Mouse (Mus musculus) gastrocnemius, adult 8-10 months (tissue): ENCODE results near the gene Trappc12. TPM values are rescaled to one million over a fixed set of nuclear protein-coding genes. Genes with fewer than 3 reads are reported as not detected.
"Not testable (repeated sequence)": the region's sequence is repeated elsewhere in the genome, so short reads cannot be mapped to it uniquely, and the experiment has no call there.

ENCODE experiments used
- DNase-seq, 2 experiments: peaks; one replicate each; pipeline ENCODE4 v3.0.0; 2022; ENCODE audit warnings: low spot score in 2 of 2
- total RNA-seq, 4 experiments: library from RNA; stranded (reverse); gene quantifications; 2 replicates each; pipeline ENCODE4 v1.2.4; 2022

The Trappc12 gene
- total RNA-seq, 4 experiments from 2014 or later, result 17.1 to 18.7 (median 18.0) TPM

DNA sequence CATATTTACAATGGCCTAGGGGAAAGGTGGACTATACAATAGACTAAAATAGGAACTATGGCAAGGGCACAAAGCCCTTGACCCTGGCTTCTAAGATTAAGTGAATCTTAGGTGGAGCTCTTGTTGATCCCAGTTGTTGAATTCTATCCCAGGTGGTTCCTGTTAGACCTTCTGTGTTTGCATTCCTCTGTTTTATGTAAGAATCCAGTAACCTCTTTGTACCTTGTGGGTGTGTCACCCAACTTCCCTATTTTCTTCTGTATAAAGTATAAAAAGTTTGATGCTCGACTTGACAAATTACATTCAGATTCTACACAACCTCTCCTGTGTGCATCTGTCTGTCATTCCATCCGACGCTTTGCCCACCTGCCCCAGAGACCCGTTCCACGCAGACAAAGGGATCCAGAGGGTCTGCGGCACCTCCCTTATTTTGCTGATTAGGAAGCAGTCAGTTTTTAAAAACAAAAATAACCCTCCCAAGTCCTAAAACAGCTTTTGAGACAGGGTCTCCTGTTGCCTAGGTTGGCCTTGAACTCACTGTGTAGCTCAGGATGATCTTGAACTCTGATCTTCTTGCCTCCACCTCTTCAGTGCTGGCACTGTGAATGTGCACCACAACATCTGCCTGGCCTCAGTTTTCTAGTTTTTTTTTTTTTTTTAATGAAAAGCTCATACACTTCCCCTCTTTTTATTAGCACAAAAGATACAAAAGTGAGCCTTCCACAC lies 16.6 kb downstream of the Trappc12 start:
- not testable (repeated sequence) for DNase-seq

- no peak for DNase-seq
Measured at GRCm38 (mm10) chr12:28732631-28733030, 17.6 kb downstream of the Trappc12 start.

- no peak for DNase-seq
Measured at GRCm38 (mm10) chr12:28727061-28727460, 23.2 kb downstream of the Trappc12 start.

- no peak for DNase-seq
Measured at GRCm38 (mm10) chr12:28726204-28726603, 24.1 kb downstream of the Trappc12 start.

DNA sequence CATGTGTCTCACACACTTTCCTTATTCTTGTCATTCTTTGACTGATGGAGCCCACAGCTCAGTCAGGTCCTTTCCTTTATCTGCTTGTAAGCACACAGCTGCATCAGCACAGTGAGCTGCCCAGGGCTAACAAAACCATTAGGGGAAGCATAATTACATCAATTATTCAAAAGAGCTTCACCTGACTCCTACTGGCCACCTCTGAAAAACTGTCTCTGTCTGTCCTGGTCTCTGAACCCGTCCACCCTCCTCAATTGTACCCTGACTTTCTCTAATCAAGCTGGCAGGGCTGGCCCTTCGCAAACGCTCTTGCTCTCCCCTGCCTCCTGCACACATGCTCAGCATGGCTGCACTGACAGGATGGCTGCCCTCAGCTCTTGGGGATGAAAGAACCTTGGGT lies 25.9 kb downstream of the Trappc12 start:
- no peak for DNase-seq

- no peak for DNase-seq
Measured at GRCm38 (mm10) chr12:28718106-28718505, 32.2 kb downstream of the Trappc12 start.

DNA sequence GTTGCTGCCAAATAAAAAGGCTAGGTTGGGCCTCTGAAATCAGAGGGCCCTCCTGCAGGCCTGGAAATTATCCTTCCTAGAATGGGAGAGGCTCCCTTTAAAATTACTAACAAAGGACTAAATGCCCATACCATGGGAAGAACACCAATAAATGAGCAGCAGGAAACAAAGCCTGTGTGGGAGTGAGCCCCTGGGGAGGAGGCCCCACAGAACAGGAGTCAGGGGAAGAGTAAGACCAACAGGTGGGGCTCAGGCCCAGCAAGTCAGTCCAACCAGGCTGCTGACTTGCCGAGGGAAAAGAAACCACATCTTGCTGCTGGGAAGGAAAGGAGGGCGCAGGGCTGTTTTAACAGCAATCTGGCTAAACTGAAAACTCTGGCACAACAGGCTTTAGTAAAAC lies 33.2 kb downstream of the Trappc12 start:
- DNase-seq, result no peak

DNA sequence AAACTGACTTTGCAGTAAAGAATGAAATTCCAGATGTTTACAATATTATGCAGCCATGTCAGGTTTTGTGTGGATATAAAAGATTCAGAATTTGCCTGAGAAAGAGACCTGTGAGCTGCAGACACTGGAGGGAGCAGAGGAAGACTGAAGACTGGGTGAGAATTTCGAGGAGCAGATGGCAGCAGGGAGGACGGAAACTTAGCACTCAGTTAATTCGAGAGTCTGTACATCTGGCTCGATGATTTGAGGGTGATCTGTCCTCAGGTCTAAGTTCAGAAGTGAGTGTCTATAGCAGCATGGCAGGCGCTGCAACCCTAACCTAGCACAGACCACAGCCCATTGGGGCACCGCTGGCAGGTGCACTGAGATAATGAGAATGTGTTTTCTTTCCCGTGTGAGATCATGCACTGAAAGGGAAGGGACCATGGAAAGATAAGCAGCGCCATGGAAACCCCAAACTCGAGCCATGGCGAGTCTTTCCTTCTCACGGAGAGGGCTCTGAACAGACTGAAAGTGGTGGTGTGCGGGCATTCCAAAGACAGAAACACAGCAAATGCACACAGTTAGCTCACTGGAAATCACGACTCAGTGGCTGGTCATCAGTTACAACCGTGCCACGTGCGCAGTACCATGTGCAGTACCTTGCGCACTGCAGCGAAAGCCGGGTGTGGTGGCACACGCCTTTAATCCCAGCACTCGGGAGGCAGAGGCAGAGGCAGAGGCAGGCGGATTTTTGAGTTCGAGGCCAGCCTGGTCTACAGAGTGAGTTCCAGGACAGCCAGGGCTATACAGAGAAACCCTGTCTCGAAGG lies 35.2 kb downstream of the Trappc12 start:
- DNase-seq, result no peak

GRCm38 (mm10) chr12:28710566-28711185 lies 39.6 kb downstream of the Trappc12 start:
- no peak for DNase-seq

DNA sequence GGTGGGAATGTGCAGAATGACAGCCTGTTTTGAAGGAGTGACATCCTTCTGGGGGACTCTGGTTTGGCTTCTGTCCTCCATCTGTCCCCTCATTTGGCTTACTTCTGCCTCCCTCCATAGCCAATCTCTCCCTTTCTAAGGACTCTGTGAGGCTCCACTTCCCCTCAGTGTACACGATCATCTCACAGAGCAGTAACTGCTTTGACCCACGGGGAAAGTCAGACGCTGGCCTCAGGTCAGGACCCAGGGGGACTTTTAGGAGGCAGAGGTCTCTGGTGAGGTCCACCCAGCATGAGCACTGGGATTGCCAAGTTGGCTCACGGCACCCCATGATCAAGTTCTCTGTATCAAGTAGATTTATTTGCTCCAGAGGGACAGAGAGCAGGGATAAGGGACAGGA lies 42.1 kb downstream of the Trappc12 start:
- no peak for DNase-seq

- DNase-seq, result no peak
Measured at GRCm38 (mm10) chr12:28705204-28705603, 45.1 kb downstream of the Trappc12 start.

GRCm38 (mm10) chr12:28704381-28704780 lies 45.9 kb downstream of the Trappc12 start:
- no peak for DNase-seq

- DNase-seq, result no peak
Measured at GRCm38 (mm10) chr12:28701302-28701701, 49.0 kb downstream of the Trappc12 start.

DNA sequence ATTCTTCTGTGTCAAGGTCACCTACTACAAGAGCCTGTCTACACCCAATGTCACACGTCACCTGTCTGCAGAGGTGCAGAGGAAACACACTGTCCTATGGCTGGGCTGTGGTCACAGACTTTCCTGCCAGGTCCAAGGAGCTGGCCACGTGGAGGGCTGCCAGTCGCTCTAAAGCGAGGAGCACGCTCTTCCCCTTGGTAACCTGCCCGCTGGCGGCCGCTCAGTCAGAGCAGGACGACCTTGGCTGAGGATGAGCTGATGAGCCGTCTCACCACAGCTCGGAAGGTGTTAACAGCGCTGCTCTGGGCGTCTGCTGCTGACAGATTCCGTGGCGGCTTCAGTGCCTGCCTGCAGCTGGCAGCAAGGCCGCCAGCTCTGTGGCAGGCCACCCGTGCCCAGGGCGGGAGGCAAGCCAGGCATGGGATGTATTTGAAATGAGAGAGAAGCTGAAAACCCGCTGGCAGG lies 49.7 kb downstream of the Trappc12 start:
- DNase-seq, result peak; percentile 82 to 89

DNA sequence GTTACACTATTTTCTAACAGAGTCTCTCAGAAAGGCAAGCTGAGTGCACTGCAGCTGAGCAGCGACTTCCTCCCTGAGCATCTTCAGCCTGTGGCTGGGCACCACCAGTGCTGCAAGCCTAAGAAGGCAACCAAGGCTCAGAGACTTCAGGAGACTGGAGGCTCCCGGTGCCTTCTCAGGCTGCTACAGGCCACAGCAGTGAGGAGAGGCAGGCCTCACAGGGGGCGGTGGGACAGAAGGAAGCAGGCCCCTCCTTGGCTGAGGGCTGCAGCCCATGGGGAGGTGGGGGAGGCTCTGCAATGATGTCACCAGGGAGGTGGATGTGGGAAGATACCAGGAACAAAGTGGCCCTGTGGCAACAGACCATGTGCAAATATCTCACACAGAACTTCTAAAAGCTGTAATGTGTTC lies 50.2 kb downstream of the Trappc12 start:
- DNase-seq, result no peak

DNA sequence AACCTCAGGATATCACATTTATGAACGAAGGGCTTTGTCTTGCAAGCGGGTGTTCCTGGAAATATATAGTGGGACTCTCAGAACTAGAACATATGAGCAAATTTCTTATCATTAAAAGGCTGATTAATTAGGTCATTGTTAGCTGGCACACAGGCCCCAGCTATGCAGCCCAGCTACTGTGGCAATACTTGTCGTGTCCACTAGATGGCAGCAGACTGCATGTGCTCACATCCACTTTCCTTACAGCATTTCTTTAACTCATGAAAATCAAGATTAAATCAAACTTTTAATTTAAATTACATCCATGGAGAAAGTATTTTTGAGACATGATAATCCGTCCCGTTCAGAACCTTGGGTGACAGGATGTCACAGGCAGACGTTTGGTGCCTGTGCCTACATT lies 50.6 kb downstream of the Trappc12 start:
- DNase-seq, result peak; percentile 37 to 40

DNA sequence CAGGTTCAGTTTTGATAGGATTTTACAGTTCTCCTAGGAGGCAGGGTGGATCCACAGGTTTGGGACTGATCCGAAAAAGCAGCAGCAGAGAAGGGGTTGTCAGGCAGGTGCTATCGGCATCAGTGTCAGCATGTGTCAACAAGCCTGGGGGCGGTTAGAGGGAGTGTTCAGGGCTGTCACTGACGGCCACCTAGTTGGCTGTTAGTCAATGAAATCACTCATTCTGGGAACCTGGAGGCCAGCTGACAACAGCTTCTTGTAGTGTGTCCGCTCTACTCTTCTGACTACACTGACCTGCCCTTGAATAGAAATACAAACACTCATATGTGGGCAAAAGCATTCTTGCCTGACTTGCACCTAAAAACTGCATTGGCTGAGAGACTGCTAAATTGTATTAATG lies 51.2 kb downstream of the Trappc12 start:
- no peak for DNase-seq

GRCm38 (mm10) chr12:28697821-28698595 lies 52.3 kb downstream of the Trappc12 start:
- no peak for DNase-seq

DNA sequence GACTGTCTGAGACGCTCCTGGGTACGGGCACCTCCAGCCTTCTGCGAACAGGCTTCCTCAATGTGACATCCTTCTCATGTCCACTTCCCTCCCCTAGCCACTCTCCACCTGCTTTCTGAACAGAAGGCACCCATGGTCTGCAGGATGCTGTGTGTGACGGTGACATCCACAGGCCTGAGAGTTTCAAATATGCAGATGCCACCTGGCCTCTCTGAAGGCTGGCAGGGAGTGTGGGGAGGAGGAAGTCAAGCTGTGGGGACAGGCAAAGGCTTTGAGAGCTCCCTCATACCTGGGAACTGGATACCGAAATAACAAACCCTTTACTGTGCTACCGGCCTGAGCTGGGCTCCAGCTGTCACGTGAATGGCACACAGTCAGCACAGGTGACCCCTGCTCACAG lies 55.5 kb downstream of the Trappc12 start:
- DNase-seq, result no peak

- no peak for DNase-seq
Measured at GRCm38 (mm10) chr12:28694231-28694630, 56.0 kb downstream of the Trappc12 start.

- DNase-seq, result no peak
Measured at GRCm38 (mm10) chr12:28693738-28694137, 56.5 kb downstream of the Trappc12 start.
